Mouse (Mus musculus): ENCODE measurements around the gene Rplp1. TPM values are rescaled to one million over a fixed set of nuclear protein-coding genes. Genes with fewer than 3 reads are reported as not detected.

Rplp1 gene
- polyA plus RNA-seq, 1 experiment: 3,562 TPM

DNA sequence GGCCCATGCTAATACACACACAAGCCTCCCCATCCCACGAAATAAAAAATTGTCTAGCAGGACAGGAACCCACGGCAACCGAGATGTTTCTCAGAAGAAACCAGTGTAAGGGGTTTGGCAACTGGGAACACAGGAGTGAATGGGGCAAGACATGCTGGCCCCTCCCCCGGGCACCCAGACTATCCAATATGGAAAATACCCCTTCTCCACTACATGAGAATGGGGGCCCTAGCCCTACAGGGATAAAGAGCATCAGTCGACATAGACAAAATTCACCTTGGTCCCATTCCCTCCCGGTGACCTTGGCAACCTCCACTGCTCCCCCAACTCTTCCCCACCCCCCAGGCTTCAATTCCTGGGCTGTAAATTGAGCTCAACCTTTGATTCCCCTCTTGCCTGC lies 42.5 kb downstream of the Rplp1 start:
- TF ChIP-seq GATA1 (IDR thresholded peaks at IDR 0.05; ENCODE audit: low read length): no peak
- TF ChIP-seq TAL1 (IDR thresholded peaks at IDR 0.05; ENCODE audit: low read length): no peak
- Histone ChIP-seq H3K9me3 (ENCODE audit: control insufficient read depth, low read length) (peaks cover 3% of the 10 kb centered on the region; the same call in 1 of the 2 replicates), H3K4me1 (ENCODE audit: control insufficient read depth) (no peaks in the 10 kb centered on the region), H3K4me3 (replicated peaks) (no peak overlapping the region), H3K36me3 (ENCODE audit: control insufficient read depth) (no peaks in the 10 kb centered on the region), H3K27me3 (ENCODE audit: control insufficient read depth) (0 out of 2 replicates have a peak, but pooled peaks cover 3% of the 10 kb centered on the region)

DNA sequence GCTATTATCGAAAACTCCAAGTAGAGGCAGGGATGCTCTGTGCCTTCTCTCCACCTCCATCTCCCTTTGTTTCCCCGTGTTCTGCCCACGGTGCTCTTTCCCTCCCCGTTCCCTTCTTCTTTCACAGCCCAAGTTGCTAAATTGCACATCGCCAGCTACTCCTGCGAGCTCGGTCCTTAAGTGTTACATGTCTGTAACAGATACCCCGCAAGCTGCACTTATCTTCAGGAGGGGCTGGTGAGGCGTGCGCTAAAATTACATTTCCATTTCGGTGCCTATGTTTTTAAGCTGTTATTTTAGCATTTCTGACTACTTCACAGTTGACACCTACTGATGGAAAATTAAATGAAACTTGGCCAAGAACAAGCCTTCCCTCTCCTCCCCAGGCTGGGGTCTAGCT lies 46.7 kb downstream of the Rplp1 start:
- H3K4me1 ChIP-seq (ENCODE audit: control insufficient read depth): no peaks in the 10 kb centered on the region
- no peaks in the 10 kb centered on the region for H3K27me3 ChIP-seq (ENCODE audit: control insufficient read depth)
- TF ChIP-seq GATA1 (IDR thresholded peaks at IDR 0.05; ENCODE audit: low read length) (no peak), TAL1 (IDR thresholded peaks at IDR 0.05; ENCODE audit: low read length) (no peak)

More for the DNA sequence above, 46.7 kb downstream of the Rplp1 start:
- Histone ChIP-seq H3K4me3 (replicated peaks) (no peak overlapping the region), H3K36me3 (ENCODE audit: control insufficient read depth) (no peaks in the 10 kb centered on the region), H3K9me3 (ENCODE audit: control insufficient read depth, low read length) (peaks cover 3% of the 10 kb centered on the region; the same call in 1 of the 2 replicates)

Other genes starting within 250 kb of the Rplp1 start
- gene Kif23, start 32.2 kb upstream of the Rplp1 start, polyA plus RNA-seq (2012): 4.3 and 6.1 TPM in 2 replicates
- 0.02 TPM in 1 of 2 replicates, not detected in the other for gene Paqr5, start 112.3 kb upstream of the Rplp1 start, polyA plus RNA-seq (2012)
- gene Glce, start 208.1 kb upstream of the Rplp1 start, polyA plus RNA-seq (2012): 0.01 TPM in 1 of 2 replicates, not detected in the other